Mouse (Mus musculus): ENCODE data around the gene Ccdc14.

GRCm38 (mm10) chr16:34748081-34748720 is 57.8 kb downstream of the Ccdc14 start:
- no peak for TF ChIP-seq CTCF (IDR thresholded peaks at IDR 0.05; ENCODE audit: low read depth, low read length)
- no peak for TF ChIP-seq POLR2A (IDR thresholded peaks at IDR 0.05; ENCODE audit: borderline replicate concordance, low read depth, low read length)

Measured in bone marrow macrophage, adult 2 months (primary cell).